Mouse (Mus musculus): ENCODE measurements around the gene Zfp787. TPM values are rescaled to one million over a fixed set of nuclear protein-coding genes. Genes with fewer than 3 reads are reported as not detected.

Zfp787 gene
- polyA plus RNA-seq, 2 experiments: 14.4 to 45.9 TPM

DNA sequence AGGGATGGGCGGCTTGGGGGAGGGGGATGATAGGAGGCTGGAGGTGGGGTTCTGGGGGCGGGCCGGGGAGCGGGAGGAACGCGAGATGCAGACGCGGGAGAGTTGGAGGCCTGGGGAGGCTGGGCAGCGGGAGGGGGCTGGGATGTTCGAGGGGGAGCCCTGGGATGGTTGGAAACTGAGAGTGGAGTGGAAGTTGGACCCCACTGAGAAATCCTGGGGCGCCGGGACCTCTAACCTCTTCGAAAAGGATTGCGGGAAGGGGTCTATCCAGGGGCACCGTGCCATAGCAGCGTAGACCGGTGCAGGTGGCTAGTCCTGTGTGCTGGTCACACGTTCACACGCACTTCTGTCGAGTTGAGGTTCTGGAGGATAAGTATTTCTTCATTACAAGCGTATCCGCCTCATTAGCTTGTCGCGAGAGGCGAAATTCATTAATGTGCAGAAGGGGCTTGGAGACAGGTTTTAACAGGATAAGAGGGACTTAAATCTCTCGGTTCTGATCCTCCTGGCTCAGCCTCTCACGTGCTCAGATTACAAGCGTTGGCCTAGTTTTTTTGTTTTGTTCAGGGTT lies 17.0 kb upstream of the Zfp787 start:
- DNase-seq (ENCODE audit: low spot score) (no peak), ATAC-seq (ENCODE audit: low FRiP score, low read depth) (peak; percentile 25)
- H3K4me3 ChIP-seq (replicated peaks; ENCODE audit: low read length): peak overlapping the region; percentile 71

DNA sequence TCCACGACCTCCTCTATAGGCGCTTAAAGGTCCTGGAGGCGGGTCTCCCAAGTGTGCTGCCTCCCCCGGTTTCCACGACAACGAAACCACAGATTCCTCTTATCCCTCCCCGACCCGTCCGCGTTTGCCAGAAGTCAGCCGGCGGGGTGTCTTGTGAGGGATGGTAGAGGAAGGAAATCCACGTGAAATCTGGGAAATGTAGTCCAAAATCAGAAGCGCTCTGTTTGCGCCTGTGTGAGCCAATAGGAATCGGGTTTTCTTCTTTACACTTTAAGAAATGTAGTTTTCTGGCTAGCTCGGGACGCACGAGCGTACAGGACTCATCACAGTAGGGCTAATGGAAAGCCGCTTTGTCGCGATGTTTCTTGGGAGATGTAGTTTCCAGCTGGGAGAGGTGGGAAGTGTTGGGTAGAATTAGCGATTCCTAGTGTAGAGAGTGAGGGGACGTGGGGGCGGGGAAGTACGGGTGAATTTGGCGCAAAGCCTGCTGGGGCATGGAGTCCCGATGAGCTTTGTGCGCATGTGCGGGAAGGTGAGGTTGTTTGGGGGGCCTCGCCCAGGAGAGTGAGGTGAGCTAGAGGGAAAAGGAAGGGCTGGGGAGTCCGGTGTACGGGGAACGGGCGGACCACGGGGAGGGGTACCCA lies 16.3 kb upstream of the Zfp787 start, which contains the start of gene Zfp444:
TSS of gene Zfp444 (plus strand) at position 221 of the 644 bp plus-strand sequence.
- H3K4me1 ChIP-seq (ENCODE audit: control insufficient read depth, insufficient read depth, low read length): peaks cover 6% of the 10 kb centered on the region; the same call in 1 of the 2 replicates
- H3K9ac ChIP-seq (ENCODE audit: low read depth, low read length, severe bottlenecking): peak within 1 kb of the TSS; percentile 75
- H3K9me3 ChIP-seq (ENCODE audit: control insufficient read depth, low read length): no peaks in the 10 kb centered on the region
- DNase-seq (ENCODE audit: low spot score): peak; percentile 99
- H3K36me3 ChIP-seq (ENCODE audit: control insufficient read depth, insufficient read depth, low read length): peaks cover 11% of the 10 kb centered on the region
- H3K4me2 ChIP-seq (replicated peaks; ENCODE audit: low read depth, low read length, severe bottlenecking): peak within 1 kb of the TSS; percentile 79
- no peaks in the 10 kb centered on the region for H3K27me3 ChIP-seq (ENCODE audit: control insufficient read depth, insufficient read depth, low read length)
- H3K4me3 ChIP-seq (replicated peaks; ENCODE audit: low read length): peak within 1 kb of the TSS; percentile 71
- peak within 1 kb of the TSS; percentile 74 for H3K27ac ChIP-seq (replicated peaks; ENCODE audit: low read depth, low read length)
- 1% methylated on average over 36 of the region's 37 CpGs for WGBS
- peak; percentile 54; the same call in 1 of the 2 replicates for TF ChIP-seq POLR2A (IDR thresholded peaks at IDR 0.05; ENCODE audit: borderline replicate concordance, extremely low read depth, insufficient read depth, insufficient read length)
- peak; percentile 96 for ATAC-seq (ENCODE audit: low FRiP score, low read depth)

More for the DNA sequence above, 17.0 kb upstream of the Zfp787 start:
- peak overlapping the region; percentile 75 for H3K9ac ChIP-seq (ENCODE audit: low read depth, low read length, severe bottlenecking)
- H3K36me3 ChIP-seq (ENCODE audit: control insufficient read depth, insufficient read depth, low read length): peaks cover 11% of the 10 kb centered on the region
- H3K9me3 ChIP-seq (ENCODE audit: control insufficient read depth, low read length): no peaks in the 10 kb centered on the region
- under 1% methylated on average over 27 of the region's 28 CpGs for WGBS
- no peaks in the 10 kb centered on the region for H3K27me3 ChIP-seq (ENCODE audit: control insufficient read depth, insufficient read depth, low read length)
- peak overlapping the region; percentile 72 for H3K4me2 ChIP-seq (replicated peaks; ENCODE audit: low read depth, low read length, severe bottlenecking)
- peak overlapping the region; percentile 43; the same call in 1 of the 2 replicates for H3K27ac ChIP-seq (replicated peaks; ENCODE audit: low read depth, low read length)
- TF ChIP-seq POLR2A (IDR thresholded peaks at IDR 0.05; ENCODE audit: borderline replicate concordance, extremely low read depth, insufficient read depth, insufficient read length): no peak
- H3K4me1 ChIP-seq (ENCODE audit: control insufficient read depth, insufficient read depth, low read length): peaks cover 6% of the 10 kb centered on the region; the same call in 1 of the 2 replicates

DNA sequence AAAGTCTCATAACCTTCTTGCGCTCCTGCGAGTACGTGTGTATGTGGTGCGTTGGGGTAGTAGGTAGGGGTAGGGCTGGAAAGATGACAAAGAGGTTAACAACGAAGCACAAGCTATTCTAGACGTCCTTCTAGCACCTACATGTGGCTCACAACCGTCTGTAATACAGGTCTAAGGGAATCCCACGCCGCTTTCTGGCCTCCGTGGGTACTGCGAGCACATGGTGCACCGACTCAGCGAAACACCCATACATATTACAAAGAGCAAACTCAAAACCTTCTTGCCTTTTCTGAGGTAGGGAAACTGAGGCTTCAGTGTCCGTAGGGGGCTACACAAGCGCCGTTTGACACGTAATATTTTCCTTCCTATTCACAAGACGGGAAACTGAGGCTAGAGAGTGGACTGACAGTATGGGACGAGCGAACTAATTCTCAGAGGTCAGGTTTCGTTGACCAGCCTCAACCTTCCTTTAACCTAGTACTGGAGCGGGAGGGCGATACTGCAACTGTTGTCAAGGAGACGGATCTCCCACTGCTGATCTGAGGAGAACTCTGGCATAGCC lies 15.7 kb upstream of the Zfp787 start:
- Histone ChIP-seq H3K4me1 (ENCODE audit: control insufficient read depth, insufficient read depth, low read length) (peaks cover 6% of the 10 kb centered on the region; the same call in 1 of the 2 replicates), H3K9me3 (ENCODE audit: control insufficient read depth, low read length) (no peaks in the 10 kb centered on the region), H3K4me3 (replicated peaks; ENCODE audit: low read length) (peak overlapping the region; percentile 71), H3K27me3 (ENCODE audit: control insufficient read depth, insufficient read depth, low read length) (no peaks in the 10 kb centered on the region), H3K9ac (ENCODE audit: low read depth, low read length, severe bottlenecking) (peak overlapping the region; percentile 47), H3K27ac (replicated peaks; ENCODE audit: low read depth, low read length) (peak overlapping the region; percentile 74), H3K4me2 (replicated peaks; ENCODE audit: low read depth, low read length, severe bottlenecking) (peak overlapping the region; percentile 79), H3K36me3 (ENCODE audit: control insufficient read depth, insufficient read depth, low read length) (peaks cover 11% of the 10 kb centered on the region)
- DNase-seq (ENCODE audit: low spot score): peak; percentile 73
- no peak for TF ChIP-seq POLR2A (IDR thresholded peaks at IDR 0.05; ENCODE audit: borderline replicate concordance, extremely low read depth, insufficient read depth, insufficient read length)
- WGBS: under 1% methylated on average over 24 of the region's 24 CpGs
- peak; percentile 47 for ATAC-seq (ENCODE audit: low FRiP score, low read depth)

DNA sequence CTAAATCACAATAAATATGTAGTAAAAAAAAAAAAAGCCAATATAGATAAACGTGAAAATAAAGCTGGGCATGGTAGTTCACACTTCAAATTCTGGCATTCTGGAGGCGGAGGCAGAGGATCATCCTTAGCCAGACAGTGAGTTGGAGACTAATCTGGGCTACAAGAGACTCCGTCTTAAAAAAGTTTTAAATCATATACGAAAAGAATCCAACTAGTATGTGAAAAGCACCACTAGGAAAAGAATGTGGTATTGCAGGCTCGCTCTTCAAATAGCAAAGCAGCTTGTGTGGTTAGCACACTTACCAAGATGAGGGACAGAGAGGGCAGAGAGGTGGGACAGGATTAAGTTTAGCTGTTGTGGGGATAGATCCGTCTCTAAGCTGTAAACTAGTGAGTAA lies 15.1 kb upstream of the Zfp787 start:
- H3K4me2 ChIP-seq (replicated peaks; ENCODE audit: low read depth, low read length, severe bottlenecking): peak overlapping the region; percentile 79
- H3K36me3 ChIP-seq (ENCODE audit: control insufficient read depth, insufficient read depth, low read length): peaks cover 9% of the 10 kb centered on the region
- H3K9me3 ChIP-seq (ENCODE audit: control insufficient read depth, low read length): no peaks in the 10 kb centered on the region
- H3K4me1 ChIP-seq (ENCODE audit: control insufficient read depth, insufficient read depth, low read length): peaks cover 6% of the 10 kb centered on the region; the same call in 1 of the 2 replicates
- H3K27me3 ChIP-seq (ENCODE audit: control insufficient read depth, insufficient read depth, low read length): no peaks in the 10 kb centered on the region
- 50% methylated on average over 6 of the region's 6 CpGs for WGBS
- no peak overlapping the region for H3K27ac ChIP-seq (replicated peaks; ENCODE audit: low read depth, low read length)
- DNase-seq (ENCODE audit: low spot score) (no peak), ATAC-seq (ENCODE audit: low FRiP score, low read depth) (no peak)
- no peak for TF ChIP-seq POLR2A (IDR thresholded peaks at IDR 0.05; ENCODE audit: borderline replicate concordance, extremely low read depth, insufficient read depth, insufficient read length)
- peak overlapping the region; percentile 71; the same call in 1 of the 2 replicates for H3K4me3 ChIP-seq (replicated peaks; ENCODE audit: low read length)
- H3K9ac ChIP-seq (ENCODE audit: low read depth, low read length, severe bottlenecking): 0 out of 2 replicates have a peak overlapping the region, but pooled peaks have one; percentile 47

DNA sequence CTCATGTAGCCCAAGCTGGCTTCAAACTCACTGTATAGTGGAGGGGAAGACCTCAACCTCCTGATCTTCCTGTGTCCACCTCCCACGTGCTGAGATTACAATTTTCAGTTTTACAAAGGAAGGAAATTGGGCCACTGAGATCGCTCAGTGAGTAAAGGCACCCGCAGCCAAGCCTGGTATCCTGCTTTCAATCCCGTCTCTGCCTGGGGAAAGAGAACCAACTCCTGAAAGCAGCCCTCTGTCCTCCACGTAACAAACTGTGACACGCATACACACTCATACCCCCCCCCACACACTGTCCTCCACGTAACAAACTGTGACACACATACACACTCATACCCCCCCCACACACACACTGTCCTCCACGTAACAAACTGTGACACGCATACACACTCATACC lies 14.6 kb upstream of the Zfp787 start:
- H3K9me3 ChIP-seq (ENCODE audit: control insufficient read depth, low read length): no peaks in the 10 kb centered on the region
- no peak for TF ChIP-seq POLR2A (IDR thresholded peaks at IDR 0.05; ENCODE audit: borderline replicate concordance, extremely low read depth, insufficient read depth, insufficient read length)
- H3K36me3 ChIP-seq (ENCODE audit: control insufficient read depth, insufficient read depth, low read length): peaks cover 5% of the 10 kb centered on the region
- H3K4me2 ChIP-seq (replicated peaks; ENCODE audit: low read depth, low read length, severe bottlenecking): no peak overlapping the region
- ATAC-seq (ENCODE audit: low FRiP score, low read depth) (no peak), DNase-seq (ENCODE audit: low spot score) (no peak)
- no peaks in the 10 kb centered on the region for H3K27me3 ChIP-seq (ENCODE audit: control insufficient read depth, insufficient read depth, low read length)
- WGBS: 84% methylated on average over 9 of the region's 9 CpGs
- no peak overlapping the region for H3K9ac ChIP-seq (ENCODE audit: low read depth, low read length, severe bottlenecking)
- H3K4me3 ChIP-seq (replicated peaks; ENCODE audit: low read length): no peak overlapping the region
- no peak overlapping the region for H3K27ac ChIP-seq (replicated peaks; ENCODE audit: low read depth, low read length)
- peaks cover 6% of the 10 kb centered on the region; the same call in 1 of the 2 replicates for H3K4me1 ChIP-seq (ENCODE audit: control insufficient read depth, insufficient read depth, low read length)
